Mouse (Mus musculus) intestine, embryonic 15.5 days (tissue): Measurements from ENCODE around the gene Gm10964. TPM values are rescaled to one million over a fixed set of nuclear protein-coding genes. Genes with fewer than 3 reads are reported as not detected.
A peak's percentile ranks its signal among the peaks of the same experiment; 100 is the strongest.

Source experiments
- ATAC-seq: fragments of 200-750 bp; cut with Nextera tagmentation; 2 replicates; pipeline ENCODE4 v1.8.0; 2017; ENCODE audit warnings: moderate TSS enrichment, moderate library complexity
- H3K27ac ChIP-seq: fragments of 300-500 bp; sonication (generic); 2 replicates; pipeline ENCODE4 v1.5.1; 2015; ENCODE audit warnings: mild to moderate bottlenecking, inconsistent platforms
- H3K27me3 ChIP-seq: fragments of 300-500 bp; sonication (generic); replicated peaks from 2 replicates; pipeline ENCODE4 v1.6.1; 2015; ENCODE audit warnings: inconsistent platforms
- H3K36me3 ChIP-seq: fragments of 300-500 bp; sonication (generic); 2 replicates; pipeline ENCODE4 v1.6.1; 2015; ENCODE audit warnings: inconsistent platforms
- H3K4me1 ChIP-seq: fragments of 300-500 bp; sonication (generic); replicated peaks from 2 replicates; pipeline ENCODE4 v1.6.1; 2015; ENCODE audit warnings: inconsistent platforms
- H3K4me2 ChIP-seq: fragments of 300-500 bp; sonication (generic); replicated peaks from 2 replicates; pipeline ENCODE4 v1.6.1; 2015; ENCODE audit warnings: mild to moderate bottlenecking, inconsistent platforms
- H3K4me3 ChIP-seq: fragments of 300-500 bp; sonication (generic); replicated peaks from 2 replicates; pipeline ENCODE4 v1.5.1; 2015; ENCODE audit warnings: inconsistent platforms
- H3K9ac ChIP-seq: fragments of 300-500 bp; sonication (generic); 2 replicates; pipeline ENCODE4 v1.6.1; 2015; ENCODE audit warnings: inconsistent platforms
- H3K9me3 ChIP-seq: fragments of 300-500 bp; sonication (generic); 2 replicates; pipeline ENCODE4 v1.6.1; 2016; ENCODE audit warnings: inconsistent platforms
- WGBS: fragments of 180-500 bp; shearing (Covaris S2); methylation state at CpG from one replicate; pipeline ENCODE4 v1.1.7; 2015; 5-methylcytosine and 5-hydroxymethylcytosine counted together
- polyA plus RNA-seq: library from polyadenylated mRNA; unstranded; fragments of >200 nt; fragmentation: Nextera tagmentation; extraction: Ambion mirVana; gene quantifications from 2 replicates; pipeline ENCODE4 v1.2.1, GENCODE M21; 2015

Gene Gm10964
- polyA plus RNA-seq, 1 experiment from 2014 or later: not detected

DNA sequence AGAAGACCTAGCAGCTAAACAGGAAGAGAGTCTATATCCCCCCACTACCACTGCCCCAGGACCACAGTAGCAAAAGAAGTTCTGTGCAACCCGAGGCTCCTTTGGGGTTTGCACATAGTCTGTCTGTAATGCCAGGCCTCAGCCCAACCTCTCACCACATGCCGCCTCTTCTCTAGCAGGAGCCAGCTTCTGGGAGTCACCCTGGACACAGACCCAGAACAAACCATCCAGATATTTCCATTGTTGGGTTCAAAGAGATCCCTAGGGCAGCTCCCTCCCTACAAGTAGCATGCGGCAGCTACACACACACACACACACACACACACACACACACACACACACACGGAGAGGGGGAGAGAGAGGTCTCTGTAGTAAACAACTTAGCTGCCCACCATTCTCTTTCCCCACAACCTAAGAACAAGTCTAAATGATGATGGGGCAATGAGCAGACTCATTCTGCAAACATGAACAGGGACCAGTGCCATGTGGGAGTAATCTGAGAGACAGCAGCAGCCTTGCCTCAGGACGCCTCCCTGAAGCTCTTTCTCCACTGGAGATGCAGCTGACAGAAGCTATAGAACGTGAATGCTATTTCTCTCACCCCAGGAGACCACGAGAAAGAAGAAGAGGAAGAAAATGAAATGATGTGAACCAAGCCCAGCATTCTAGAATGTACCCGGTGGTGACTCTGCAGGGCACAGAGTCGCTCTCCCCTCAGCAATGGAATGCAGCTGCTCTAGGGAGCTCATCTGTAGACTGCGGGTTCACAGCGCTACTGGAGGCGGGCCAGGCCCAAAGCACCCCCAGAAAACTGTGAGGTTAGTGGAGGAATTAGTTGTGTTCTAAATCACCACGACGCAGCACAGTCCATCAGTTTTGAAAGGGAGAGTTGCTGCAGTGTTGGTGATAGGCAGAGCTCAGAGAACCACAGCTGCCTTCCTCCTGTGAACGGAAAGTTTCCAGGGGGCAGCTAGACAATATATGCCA is 22.1 kb upstream of the Gm10964 start:
- no peaks in the 10 kb centered on the region for H3K36me3 ChIP-seq
- ATAC-seq: peak; percentile 31; the same call in 1 of the 2 replicates
- no peak overlapping the region for H3K9ac ChIP-seq
- peaks cover 15% of the 10 kb centered on the region for H3K4me1 ChIP-seq
- no peaks in the 10 kb centered on the region for H3K27me3 ChIP-seq
- no peak overlapping the region for H3K4me3 ChIP-seq
- WGBS: 41% methylated on average over 15 of the region's 15 CpGs
- H3K4me2 ChIP-seq: no peak overlapping the region
- H3K9me3 ChIP-seq: no peaks in the 10 kb centered on the region
- peak overlapping the region; percentile 62; the same call in 1 of the 2 replicates for H3K27ac ChIP-seq

DNA sequence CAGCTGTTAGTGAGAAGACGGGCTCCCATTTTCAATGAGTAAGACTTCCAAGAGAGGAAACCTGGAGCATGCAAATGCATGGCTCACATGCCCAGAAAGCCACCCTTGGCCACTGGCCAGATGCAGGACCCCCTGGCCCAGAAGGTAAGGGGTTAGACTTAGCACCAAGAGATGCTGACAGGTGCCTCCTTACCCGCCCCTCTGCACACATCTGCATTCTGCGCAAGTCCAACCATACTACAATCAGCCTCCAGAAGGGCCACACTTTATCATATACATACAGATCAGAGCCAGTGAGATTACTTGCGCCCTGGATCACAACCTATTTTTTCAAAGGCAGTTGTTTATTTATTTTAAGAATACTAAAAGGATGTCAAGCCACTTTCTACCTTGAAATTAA is 20.4 kb upstream of the Gm10964 start:
- no peaks in the 10 kb centered on the region for H3K27me3 ChIP-seq
- H3K4me1 ChIP-seq: peaks cover 15% of the 10 kb centered on the region
- no peaks in the 10 kb centered on the region for H3K36me3 ChIP-seq
- 86% methylated on average over 4 of the region's 4 CpGs for WGBS
- H3K4me2 ChIP-seq: no peak overlapping the region
- H3K9me3 ChIP-seq: no peaks in the 10 kb centered on the region
- H3K4me3 ChIP-seq: no peak overlapping the region
- no peak for ATAC-seq
- H3K27ac ChIP-seq: no peak overlapping the region
- no peak overlapping the region for H3K9ac ChIP-seq

DNA sequence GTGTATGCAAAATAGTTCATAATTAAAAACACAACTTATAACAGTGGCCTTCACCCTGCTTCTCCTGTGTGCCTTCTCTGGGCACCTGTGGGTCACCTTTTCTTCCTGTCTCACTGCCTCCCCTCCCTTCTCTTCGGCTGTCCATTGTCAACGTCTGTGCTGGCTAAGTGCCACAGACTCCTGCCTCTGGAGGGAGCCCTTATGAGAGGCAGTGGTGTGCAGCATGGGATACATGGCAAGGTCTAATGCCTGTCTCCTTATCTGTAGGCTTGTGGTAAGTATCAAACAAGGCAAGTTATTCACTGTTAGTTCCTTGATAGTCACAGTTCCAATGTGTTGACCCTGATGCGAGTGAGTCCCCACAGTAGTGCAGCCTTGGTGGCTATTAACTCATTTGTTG is 15.0 kb upstream of the Gm10964 start:
- Histone ChIP-seq H3K27ac (no peak overlapping the region), H3K9me3 (no peaks in the 10 kb centered on the region), H3K9ac (no peak overlapping the region), H3K4me2 (no peak overlapping the region), H3K4me1 (no peaks in the 10 kb centered on the region), H3K4me3 (no peak overlapping the region), H3K36me3 (no peaks in the 10 kb centered on the region), H3K27me3 (no peaks in the 10 kb centered on the region)
- no peak for ATAC-seq
- WGBS: 57% methylated on average over 3 of the region's 3 CpGs

DNA sequence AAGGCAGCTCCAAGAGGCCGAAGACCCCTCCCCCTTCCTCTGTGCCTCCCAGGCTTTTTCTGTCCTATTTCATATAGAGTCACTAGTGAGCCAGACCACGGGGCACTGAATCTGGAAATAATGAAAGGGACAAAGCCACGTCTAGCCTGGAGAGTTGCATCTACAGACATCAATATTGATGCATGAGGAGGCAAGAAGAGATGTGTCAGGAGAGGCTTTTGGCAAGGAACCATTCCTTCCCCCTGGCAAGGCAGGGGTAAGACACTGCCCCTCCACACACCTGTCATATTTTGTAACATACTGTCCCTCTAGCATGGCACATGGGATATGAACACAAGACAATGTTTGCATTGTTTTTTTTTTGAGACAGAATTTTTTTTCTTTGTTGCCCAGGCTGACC is 12.5 kb upstream of the Gm10964 start:
- 48% methylated on average over 3 of the region's 3 CpGs for WGBS
- Histone ChIP-seq H3K4me2 (no peak overlapping the region), H3K36me3 (no peaks in the 10 kb centered on the region), H3K9ac (no peak overlapping the region), H3K27ac (no peak overlapping the region), H3K27me3 (no peaks in the 10 kb centered on the region), H3K9me3 (no peaks in the 10 kb centered on the region), H3K4me1 (no peaks in the 10 kb centered on the region), H3K4me3 (no peak overlapping the region)
- no peak for ATAC-seq

DNA sequence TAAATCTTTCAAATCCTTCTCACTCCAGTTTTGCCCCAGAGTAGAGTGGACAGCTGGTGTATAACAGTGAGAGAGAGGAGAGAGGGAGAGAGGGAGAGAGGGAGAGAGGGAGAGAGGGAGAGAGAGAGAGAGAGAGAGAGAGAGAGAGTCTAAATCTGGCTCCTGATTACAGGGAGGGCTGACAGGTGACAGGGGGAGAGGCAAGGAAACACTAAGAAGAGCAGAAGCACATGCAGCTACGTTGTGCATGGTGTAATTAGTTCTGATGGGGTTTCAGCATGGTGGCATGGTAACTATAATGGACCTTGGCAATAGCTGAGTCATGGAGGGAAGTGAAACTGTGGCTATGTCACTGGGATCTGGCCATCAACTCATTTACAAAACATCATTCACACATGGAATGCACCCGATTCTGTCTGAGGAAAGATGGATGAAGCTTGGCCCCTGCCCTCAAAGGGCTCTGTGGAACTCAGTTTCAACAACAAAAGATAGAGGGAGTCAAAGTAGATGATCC is 11.3 kb upstream of the Gm10964 start:
- Histone ChIP-seq H3K27ac (no peak overlapping the region), H3K9me3 (no peaks in the 10 kb centered on the region), H3K27me3 (no peaks in the 10 kb centered on the region), H3K36me3 (no peaks in the 10 kb centered on the region), H3K4me2 (no peak overlapping the region), H3K4me3 (no peak overlapping the region), H3K9ac (no peak overlapping the region), H3K4me1 (peaks cover 2% of the 10 kb centered on the region)
- ATAC-seq: no peak
- WGBS: 38% methylated on average over 2 of the region's 2 CpGs

DNA sequence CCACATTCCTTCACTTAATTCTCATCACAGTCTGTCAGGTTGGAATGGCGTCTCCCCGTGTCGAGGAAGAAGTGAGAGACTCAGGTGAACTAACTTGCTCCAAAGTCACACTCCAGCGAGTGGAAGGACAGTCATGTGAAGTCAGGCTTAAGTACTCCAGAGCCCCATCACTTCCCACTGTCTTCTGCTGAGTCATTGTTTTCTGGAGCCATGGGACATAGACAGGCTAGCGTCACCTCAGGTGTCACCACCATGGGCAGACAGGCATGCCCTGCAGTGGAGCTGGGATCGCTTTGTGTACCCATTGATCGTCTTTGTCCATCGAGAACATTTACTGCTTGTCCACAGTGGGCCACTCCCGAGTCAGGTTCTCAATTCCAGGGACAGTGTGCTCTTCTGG is 9.3 kb upstream of the Gm10964 start:
- whole genome bisulfite sequencing: 84% methylated on average over 9 of the region's 9 CpGs
- no peak overlapping the region for H3K27ac ChIP-seq
- no peaks in the 10 kb centered on the region for H3K9me3 ChIP-seq
- no peaks in the 10 kb centered on the region for H3K27me3 ChIP-seq
- no peak for ATAC-seq
- H3K9ac ChIP-seq: no peak overlapping the region
- H3K36me3 ChIP-seq: no peaks in the 10 kb centered on the region
- no peak overlapping the region for H3K4me3 ChIP-seq
- H3K4me1 ChIP-seq: peaks cover 18% of the 10 kb centered on the region
- no peak overlapping the region for H3K4me2 ChIP-seq

DNA sequence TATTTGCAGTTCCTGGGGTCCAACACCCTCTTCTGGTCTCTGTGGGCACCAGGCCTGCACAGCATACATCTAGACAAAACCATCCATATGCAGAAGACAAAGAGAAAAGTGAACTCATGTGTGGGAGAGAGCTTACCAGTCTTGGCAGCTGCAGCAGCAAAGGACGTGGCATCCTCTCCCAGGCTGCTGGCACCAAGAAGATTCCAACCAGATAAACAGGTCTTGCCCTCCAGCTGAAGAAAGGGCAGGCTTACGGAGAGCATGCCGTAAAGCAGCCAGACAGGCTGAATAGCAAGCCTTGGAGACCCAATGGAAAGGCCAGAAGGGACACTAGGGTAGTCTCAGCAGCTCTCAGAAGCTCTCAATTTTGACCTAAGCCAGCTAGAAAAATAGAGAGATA is 7.0 kb upstream of the Gm10964 start:
- no peak for ATAC-seq
- Histone ChIP-seq H3K4me3 (no peak overlapping the region), H3K9me3 (no peaks in the 10 kb centered on the region), H3K27me3 (no peaks in the 10 kb centered on the region), H3K9ac (no peak overlapping the region), H3K4me1 (peaks cover 38% of the 10 kb centered on the region), H3K4me2 (no peak overlapping the region), H3K36me3 (peaks cover 4% of the 10 kb centered on the region; the same call in 1 of the 2 replicates), H3K27ac (no peak overlapping the region)
- 85% methylated on average over 3 of the region's 3 CpGs for WGBS

DNA sequence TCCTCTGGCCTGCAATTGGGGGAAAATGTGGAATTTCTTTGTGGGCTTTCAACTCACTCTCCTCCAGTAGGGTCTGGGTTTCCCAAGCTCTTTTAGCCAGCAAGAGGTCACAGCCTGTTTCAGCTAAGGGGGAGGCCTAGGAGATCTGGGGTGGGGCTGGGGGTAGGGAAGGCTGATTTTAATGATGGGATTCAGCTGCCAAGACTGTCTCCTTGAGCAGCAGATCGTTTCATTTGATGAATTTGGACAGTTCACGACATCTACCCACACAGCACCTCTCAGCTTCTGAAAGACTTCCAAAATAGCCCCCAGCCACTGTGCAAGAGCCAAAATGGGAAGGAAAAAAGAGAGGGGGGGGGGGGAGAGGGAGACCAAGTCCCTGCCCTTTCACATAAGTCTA is 6.0 kb upstream of the Gm10964 start:
- Histone ChIP-seq H3K9ac (no peak overlapping the region), H3K4me3 (no peak overlapping the region), H3K4me2 (no peak overlapping the region), H3K4me1 (peaks cover 40% of the 10 kb centered on the region), H3K27me3 (no peaks in the 10 kb centered on the region), H3K9me3 (no peaks in the 10 kb centered on the region), H3K27ac (0 out of 2 replicates have a peak overlapping the region, but pooled peaks have one; percentile 3), H3K36me3 (peaks cover 4% of the 10 kb centered on the region; the same call in 1 of the 2 replicates)
- 44% methylated on average over 2 of the region's 2 CpGs for WGBS
- ATAC-seq: no peak

DNA sequence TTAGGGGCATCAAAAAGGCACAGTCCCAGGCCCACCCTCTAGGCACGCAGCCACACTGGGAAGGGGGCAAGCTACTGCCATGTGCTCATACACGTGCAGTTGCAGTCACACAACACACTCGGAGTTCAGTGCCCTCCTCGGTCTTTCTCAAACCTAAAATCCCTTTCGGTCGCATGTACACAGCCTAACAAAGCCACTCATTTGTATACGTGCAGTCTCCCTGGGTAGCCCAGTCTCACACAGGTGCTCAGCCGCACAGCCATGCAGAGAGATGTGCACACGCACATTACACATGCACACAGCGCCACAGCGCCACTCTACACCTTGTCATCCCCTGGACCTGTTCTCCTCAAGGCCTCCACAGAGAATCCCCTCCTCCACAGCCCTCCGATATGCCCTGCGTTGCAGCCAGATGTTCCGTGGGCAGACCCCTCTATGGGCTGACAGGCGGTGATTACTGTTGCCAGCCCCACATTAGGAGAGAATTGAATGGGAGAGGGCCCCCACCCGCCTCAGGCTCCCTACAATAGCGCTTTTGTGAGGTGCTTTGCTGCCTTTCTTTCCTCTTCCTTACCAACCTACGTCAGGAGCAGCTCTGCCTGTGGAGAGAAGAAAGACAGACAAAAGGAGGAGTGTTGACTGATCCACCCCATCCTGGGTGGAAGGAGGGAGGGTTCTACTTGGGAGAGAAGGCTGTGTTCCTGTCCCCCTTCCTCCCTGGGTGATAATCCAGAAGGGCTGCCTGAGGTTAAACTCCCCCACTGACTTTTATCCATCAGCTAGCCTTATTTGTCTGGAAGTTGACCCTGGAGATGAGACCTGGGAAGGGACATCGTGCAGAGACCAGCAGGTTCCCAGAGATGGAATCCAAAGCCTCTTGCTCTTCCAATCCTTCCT is 5.1 kb upstream of the Gm10964 start:
- H3K27ac ChIP-seq: peak overlapping the region; percentile 71; the same call in 1 of the 2 replicates
- no peaks in the 10 kb centered on the region for H3K9me3 ChIP-seq
- H3K36me3 ChIP-seq: peaks cover 4% of the 10 kb centered on the region; the same call in 1 of the 2 replicates
- 51% methylated on average over 19 of the region's 19 CpGs for WGBS
- H3K4me1 ChIP-seq: peaks cover 42% of the 10 kb centered on the region
- peak overlapping the region; percentile 60 for H3K4me2 ChIP-seq
- ATAC-seq: 0 out of 2 replicates have a peak, but pooled peaks have one; percentile 5
- 0 out of 2 replicates have a peak overlapping the region, but pooled peaks have one; percentile 10 for H3K9ac ChIP-seq
- H3K27me3 ChIP-seq: no peaks in the 10 kb centered on the region
- H3K4me3 ChIP-seq: no peak overlapping the region

DNA sequence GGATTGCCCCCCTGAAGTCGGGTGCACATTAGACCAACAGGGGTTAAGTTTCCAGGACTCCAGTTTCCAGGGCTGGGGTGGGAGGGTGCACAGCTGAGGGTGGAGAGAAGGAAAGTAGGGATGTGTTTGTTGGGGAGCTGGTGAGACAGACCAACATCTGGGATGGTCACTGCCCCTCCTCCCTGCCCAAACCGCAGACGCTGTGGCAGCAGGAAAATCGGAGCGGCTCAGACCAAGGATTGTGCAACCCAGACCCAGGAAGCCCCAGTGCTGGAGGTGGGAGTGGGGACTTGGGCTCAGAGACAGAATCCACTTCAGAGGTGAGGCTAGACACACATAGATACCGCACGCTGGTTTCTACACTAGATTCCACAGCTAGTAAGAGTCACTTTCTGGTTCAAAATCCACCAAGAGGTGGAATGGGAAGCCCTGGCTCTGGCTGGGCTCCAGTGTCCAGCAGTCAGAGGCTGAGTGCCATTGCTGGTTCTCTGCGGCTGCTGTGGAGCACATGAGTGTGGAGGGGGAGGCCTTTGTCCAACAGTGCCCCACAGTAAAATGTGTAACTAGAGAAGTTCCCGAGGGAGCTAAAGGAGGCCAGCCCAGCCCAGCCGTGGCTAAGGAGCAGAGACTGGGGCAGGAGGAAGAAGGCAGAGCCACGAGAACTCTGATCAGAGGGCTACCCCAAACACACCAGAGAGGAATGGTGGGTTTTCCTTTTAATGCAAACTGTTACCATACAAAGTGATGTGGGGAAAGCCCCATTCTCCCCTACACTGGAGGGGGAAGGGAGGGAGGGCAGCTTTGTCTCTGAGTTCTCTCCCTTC is 4.3 kb upstream of the Gm10964 start:
- Histone ChIP-seq H3K9ac (no peak overlapping the region), H3K4me3 (peak overlapping the region; percentile 5; the same call in 1 of the 2 replicates), H3K9me3 (no peaks in the 10 kb centered on the region), H3K4me1 (peaks cover 46% of the 10 kb centered on the region), H3K27me3 (no peaks in the 10 kb centered on the region), H3K27ac (peak overlapping the region; percentile 71), H3K4me2 (peak overlapping the region; percentile 60), H3K36me3 (peaks cover 4% of the 10 kb centered on the region; the same call in 1 of the 2 replicates)
- 17% methylated on average over 11 of the region's 11 CpGs for WGBS
- ATAC-seq: no peak
